Mouse (Mus musculus): ENCODE data around the gene AC124108.1. TPM values are rescaled to one million over a fixed set of nuclear protein-coding genes. Genes with fewer than 3 reads are reported as not detected.
"Not testable (repeated sequence)": the region's sequence is repeated elsewhere in the genome, so short reads cannot be mapped to it uniquely, and the experiment has no call there.

The AC124108.1 gene
- polyA plus RNA-seq, 1 experiment from 2014 or later, result 2.7 TPM

- no peaks in the 10 kb centered on the region for H3K36me3 ChIP-seq
- no peak overlapping the region for H3K9ac ChIP-seq
- no peak overlapping the region for H3K27ac ChIP-seq (replicated peaks)
- no peak overlapping the region for H3K4me3 ChIP-seq
- no peak for ATAC-seq (ENCODE audit: low read depth)
- H3K27me3 ChIP-seq, result peaks cover 8% of the 10 kb centered on the region
- no peaks in the 10 kb centered on the region for H3K9me3 ChIP-seq
- peaks cover 13% of the 10 kb centered on the region for H3K4me1 ChIP-seq (replicated peaks)
- H3K4me2 ChIP-seq, result no peak overlapping the region
- 15% methylated on average over 8 of the region's 8 CpGs for WGBS
Measured at GRCm38 (mm10) chr1:132153691-132154090, 37.6 kb upstream of the AC124108.1 start.

GRCm38 (mm10) chr1:132155737-132156136, 35.5 kb upstream of the AC124108.1 start:
- Histone ChIP-seq H3K9ac (no peak overlapping the region), H3K27ac (replicated peaks) (no peak overlapping the region), H3K36me3 (no peaks in the 10 kb centered on the region), H3K9me3 (no peaks in the 10 kb centered on the region), H3K4me1 (replicated peaks) (peaks cover 34% of the 10 kb centered on the region), H3K4me2 (no peak overlapping the region), H3K27me3 (peaks cover 16% of the 10 kb centered on the region), H3K4me3 (no peak overlapping the region)
- ATAC-seq (ENCODE audit: low read depth), result no peak
- 10% methylated on average over 6 of the region's 6 CpGs for WGBS

GRCm38 (mm10) chr1:132157016-132157781, 34.1 kb upstream of the AC124108.1 start:
- WGBS, result 20% methylated on average over 14 of the region's 14 CpGs
- ATAC-seq (ENCODE audit: low read depth), result peak; percentile 78
- no peak overlapping the region for H3K4me3 ChIP-seq

GRCm38 (mm10) chr1:132157808-132158207, 33.4 kb upstream of the AC124108.1 start:
- Histone ChIP-seq H3K27me3 (peaks cover 22% of the 10 kb centered on the region), H3K36me3 (no peaks in the 10 kb centered on the region), H3K4me3 (no peak overlapping the region), H3K9me3 (no peaks in the 10 kb centered on the region), H3K4me1 (replicated peaks) (peaks cover 42% of the 10 kb centered on the region), H3K4me2 (peak overlapping the region; percentile 39), H3K9ac (peak overlapping the region; percentile 47; the same call in 1 of the 2 replicates), H3K27ac (replicated peaks) (no peak overlapping the region; the same call in 1 of the 2 replicates)
- WGBS, result 16% methylated on average over 7 of the region's 7 CpGs
- peak; percentile 48 for ATAC-seq (ENCODE audit: low read depth)

More at GRCm38 (mm10) chr1:132157016-132157781, 34.1 kb upstream of the AC124108.1 start:
- peak overlapping the region; percentile 39 for H3K4me2 ChIP-seq
- peaks cover 42% of the 10 kb centered on the region for H3K4me1 ChIP-seq (replicated peaks)
- H3K27me3 ChIP-seq, result peaks cover 22% of the 10 kb centered on the region
- no peaks in the 10 kb centered on the region for H3K36me3 ChIP-seq
- H3K27ac ChIP-seq (replicated peaks), result no peak overlapping the region; the same call in 1 of the 2 replicates
- no peaks in the 10 kb centered on the region for H3K9me3 ChIP-seq
- H3K9ac ChIP-seq, result peak overlapping the region; percentile 47; the same call in 1 of the 2 replicates

GRCm38 (mm10) chr1:132158741-132159140, 32.5 kb upstream of the AC124108.1 start:
- no peak for ATAC-seq (ENCODE audit: low read depth)

GRCm38 (mm10) chr1:132159681-132160080, 31.6 kb upstream of the AC124108.1 start:
- no peak overlapping the region for H3K4me3 ChIP-seq
- peaks cover 50% of the 10 kb centered on the region for H3K4me1 ChIP-seq (replicated peaks)
- no peak overlapping the region for H3K27ac ChIP-seq (replicated peaks)
- no peaks in the 10 kb centered on the region for H3K36me3 ChIP-seq
- H3K9me3 ChIP-seq, result no peaks in the 10 kb centered on the region
- no peak overlapping the region for H3K4me2 ChIP-seq
- no peak for ATAC-seq (ENCODE audit: low read depth)
- peaks cover 22% of the 10 kb centered on the region for H3K27me3 ChIP-seq
- 0 out of 2 replicates have a peak overlapping the region, but pooled peaks have one; percentile 9 for H3K9ac ChIP-seq
- WGBS, result 51% methylated on average over 4 of the region's 4 CpGs

More at GRCm38 (mm10) chr1:132158741-132159140, 32.5 kb upstream of the AC124108.1 start:
- peaks cover 42% of the 10 kb centered on the region for H3K4me1 ChIP-seq (replicated peaks)
- H3K4me2 ChIP-seq, result no peak overlapping the region
- no peak overlapping the region for H3K4me3 ChIP-seq
- H3K9me3 ChIP-seq, result no peaks in the 10 kb centered on the region
- no peak overlapping the region for H3K9ac ChIP-seq
- 10% methylated on average over 2 of the region's 2 CpGs for WGBS
- no peaks in the 10 kb centered on the region for H3K36me3 ChIP-seq
- no peak overlapping the region for H3K27ac ChIP-seq (replicated peaks)
- peaks cover 22% of the 10 kb centered on the region for H3K27me3 ChIP-seq

- H3K9me3 ChIP-seq, result no peaks in the 10 kb centered on the region
- no peak overlapping the region for H3K9ac ChIP-seq
- no peaks in the 10 kb centered on the region for H3K36me3 ChIP-seq
- H3K4me2 ChIP-seq, result no peak overlapping the region
- H3K27ac ChIP-seq (replicated peaks), result no peak overlapping the region
- WGBS, result 61% methylated on average over 7 of the region's 7 CpGs
- peaks cover 22% of the 10 kb centered on the region for H3K27me3 ChIP-seq
- no peak for ATAC-seq (ENCODE audit: low read depth)
- peaks cover 57% of the 10 kb centered on the region for H3K4me1 ChIP-seq (replicated peaks)
- no peak overlapping the region for H3K4me3 ChIP-seq
Measured at GRCm38 (mm10) chr1:132161211-132161880, 29.9 kb upstream of the AC124108.1 start.

- H3K9me3 ChIP-seq; H3K4me3 ChIP-seq; H3K4me2 ChIP-seq; H3K36me3 ChIP-seq; H3K9ac ChIP-seq; H3K27ac ChIP-seq (replicated peaks); ATAC-seq (ENCODE audit: low read depth): not testable (repeated sequence)
- 55% methylated on average over 9 of the region's 9 CpGs for WGBS
- H3K4me1 ChIP-seq (replicated peaks), result peaks cover 54% of the 10 kb centered on the region
- H3K27me3 ChIP-seq, result peaks cover 22% of the 10 kb centered on the region
Measured at GRCm38 (mm10) chr1:132162618-132163017, 28.6 kb upstream of the AC124108.1 start.

- 13% methylated on average over 13 of the region's 13 CpGs for WGBS
- ATAC-seq (ENCODE audit: low read depth), result peak; percentile 60; the same call in 1 of the 2 replicates
- Histone ChIP-seq H3K4me3 (no peak overlapping the region), H3K27me3 (peaks cover 10% of the 10 kb centered on the region), H3K27ac (replicated peaks) (no peak overlapping the region), H3K4me2 (no peak overlapping the region), H3K9me3 (no peaks in the 10 kb centered on the region), H3K4me1 (replicated peaks) (peaks cover 42% of the 10 kb centered on the region), H3K36me3 (no peaks in the 10 kb centered on the region), H3K9ac (no peak overlapping the region)
Measured at GRCm38 (mm10) chr1:132164780-132165518, 26.3 kb upstream of the AC124108.1 start.

GRCm38 (mm10) chr1:132165859-132166258, 25.4 kb upstream of the AC124108.1 start:
- H3K27ac ChIP-seq (replicated peaks), result no peak overlapping the region
- WGBS, result 67% methylated on average over 3 of the region's 3 CpGs

GRCm38 (mm10) chr1:132168115-132168767, 23.0 kb upstream of the AC124108.1 start:
- Histone ChIP-seq H3K27me3 (peaks cover 4% of the 10 kb centered on the region; the same call in 1 of the 2 replicates), H3K4me1 (replicated peaks) (peaks cover 35% of the 10 kb centered on the region), H3K4me3 (peak overlapping the region; percentile 17), H3K9ac (peak overlapping the region; percentile 52), H3K9me3 (no peaks in the 10 kb centered on the region), H3K27ac (replicated peaks) (peak overlapping the region; percentile 65), H3K36me3 (no peaks in the 10 kb centered on the region), H3K4me2 (peak overlapping the region; percentile 46)
- 10% methylated on average over 12 of the region's 12 CpGs for WGBS
- ATAC-seq (ENCODE audit: low read depth), result peak; percentile 49; the same call in 1 of the 2 replicates

More at GRCm38 (mm10) chr1:132165859-132166258, 25.4 kb upstream of the AC124108.1 start:
- no peak for ATAC-seq (ENCODE audit: low read depth)
- H3K4me1 ChIP-seq (replicated peaks), result peaks cover 38% of the 10 kb centered on the region
- H3K9ac ChIP-seq, result no peak overlapping the region
- peaks cover 9% of the 10 kb centered on the region for H3K27me3 ChIP-seq
- no peaks in the 10 kb centered on the region for H3K9me3 ChIP-seq
- H3K4me3 ChIP-seq, result no peak overlapping the region
- no peaks in the 10 kb centered on the region for H3K36me3 ChIP-seq
- no peak overlapping the region for H3K4me2 ChIP-seq

Measured in neural tube, embryonic 13.5 days (tissue).